Mouse (Mus musculus): ENCODE measurements around the gene Tgfbi.

Gene Tgfbi

GRCm38 (mm10) chr13:56609103-56609856, at the start of gene Tgfbi:
Gene Tgfbi (plus strand): TSS chr13:56609523.
- DNase-seq (ENCODE audit: low read depth, low spot score), result peak; percentile 59

GRCm38 (mm10) chr13:56559841-56560370, 49.4 kb upstream of the Tgfbi start:
- no peak for DNase-seq (ENCODE audit: low read depth, low spot score)

- no peak for DNase-seq (ENCODE audit: low read depth, low spot score)
Observed at GRCm38 (mm10) chr13:56561129-56561528, 48.2 kb upstream of the Tgfbi start.

- peak; percentile 48 for DNase-seq (ENCODE audit: low read depth, low spot score)
Observed at GRCm38 (mm10) chr13:56563075-56563474, 46.2 kb upstream of the Tgfbi start.

- DNase-seq (ENCODE audit: low read depth, low spot score), result no peak
Observed at GRCm38 (mm10) chr13:56566336-56566735, 43.0 kb upstream of the Tgfbi start.

GRCm38 (mm10) chr13:56571645-56572044, 37.7 kb upstream of the Tgfbi start:
- DNase-seq (ENCODE audit: low read depth, low spot score), result no peak

GRCm38 (mm10) chr13:56575074-56575473, 34.2 kb upstream of the Tgfbi start:
- no peak for DNase-seq (ENCODE audit: low read depth, low spot score)

GRCm38 (mm10) chr13:56575701-56576321, 33.5 kb upstream of the Tgfbi start:
- peak; percentile 89 for DNase-seq (ENCODE audit: low read depth, low spot score)

GRCm38 (mm10) chr13:56578097-56578496, 31.2 kb upstream of the Tgfbi start:
- no peak for DNase-seq (ENCODE audit: low read depth, low spot score)

GRCm38 (mm10) chr13:56580450-56580849, 28.9 kb upstream of the Tgfbi start:
- no peak for DNase-seq (ENCODE audit: low read depth, low spot score)

GRCm38 (mm10) chr13:56581512-56581911, 27.8 kb upstream of the Tgfbi start:
- DNase-seq (ENCODE audit: low read depth, low spot score), result peak; percentile 40

- peak; percentile 79 for DNase-seq (ENCODE audit: low read depth, low spot score)
Observed at GRCm38 (mm10) chr13:56581961-56582434, 27.3 kb upstream of the Tgfbi start.

GRCm38 (mm10) chr13:56582720-56583119, 26.6 kb upstream of the Tgfbi start:
- DNase-seq (ENCODE audit: low read depth, low spot score), result no peak

GRCm38 (mm10) chr13:56586046-56586445, 23.3 kb upstream of the Tgfbi start:
- DNase-seq (ENCODE audit: low read depth, low spot score), result no peak

GRCm38 (mm10) chr13:56588454-56589117, 20.7 kb upstream of the Tgfbi start:
- no peak for DNase-seq (ENCODE audit: low read depth, low spot score)

- no peak for DNase-seq (ENCODE audit: low read depth, low spot score)
Observed at GRCm38 (mm10) chr13:56590202-56590601, 19.1 kb upstream of the Tgfbi start.

GRCm38 (mm10) chr13:56591191-56591590, 18.1 kb upstream of the Tgfbi start:
- DNase-seq (ENCODE audit: low read depth, low spot score), result no peak

GRCm38 (mm10) chr13:56591939-56592338, 17.4 kb upstream of the Tgfbi start:
- DNase-seq (ENCODE audit: low read depth, low spot score), result no peak

- DNase-seq (ENCODE audit: low read depth, low spot score), result no peak
Observed at GRCm38 (mm10) chr13:56593196-56593595, 16.1 kb upstream of the Tgfbi start.

GRCm38 (mm10) chr13:56593961-56594391, 15.3 kb upstream of the Tgfbi start:
- no peak for DNase-seq (ENCODE audit: low read depth, low spot score)

GRCm38 (mm10) chr13:56595246-56595645, 14.1 kb upstream of the Tgfbi start:
- DNase-seq (ENCODE audit: low read depth, low spot score), result no peak

GRCm38 (mm10) chr13:56597296-56597695, 12.0 kb upstream of the Tgfbi start:
- DNase-seq (ENCODE audit: low read depth, low spot score), result no peak

All from ZHBTc4 (cell line).